Comparison of ENCODE assay signal across 8 mouse cellular contexts in genomic region chr9:62373222-62374123, GRCm38 (mm10). TPM values are rescaled to one million over a fixed set of nuclear protein-coding genes. Genes with fewer than 3 reads are reported as not detected.
DNase-seq lines count a peak whose midpoint lies in the region; TF ChIP-seq lines count a peak whose summit lies in the region.

No protein-coding gene starts in this region.

- H3K36me3 ChIP-seq in MEL (ENCODE audit: control insufficient read depth in 1 of 2, insufficient read depth in 2 of 2, low read length in 2 of 2) (peaks cover 0 to 13% of the 10 kb centered on the region in 2 experiments; a peak in 3 of 4 replicates), myocyte (ENCODE audit: control insufficient read depth, insufficient read depth) (peaks cover 9% of the 10 kb centered on the region)

- no peak overlapping the region for H3K9ac ChIP-seq in MEL (ENCODE audit: control insufficient read depth, low read depth, low read length, poor library complexity, severe bottlenecking)

- H3ac ChIP-seq in myocyte (ENCODE audit: control insufficient read depth, insufficient read length), result no peak overlapping the region

- H3K27me3 ChIP-seq in MEL (ENCODE audit: control insufficient read depth in 1 of 2, insufficient read depth in 2 of 2, low read length in 2 of 2), result no peaks in the 10 kb centered on the region
- H3K27me3 ChIP-seq in myocyte (ENCODE audit: control insufficient read depth, insufficient read depth, insufficient read length), result no peaks in the 10 kb centered on the region

- TF ChIP-seq POLR2A in MEL (IDR thresholded peaks at IDR 0.05; ENCODE audit: control insufficient read depth in 1 of 2, insufficient read depth in 1 of 2, low read depth in 1 of 2, low read length in 2 of 2, poor library complexity in 1 of 2) (no peak), myocyte (IDR thresholded peaks at IDR 0.05; ENCODE audit: insufficient read length, low read depth) (no peak)

- H3K79me2 ChIP-seq in MEL (ENCODE audit: control insufficient read depth, insufficient read depth, low read length, poor library complexity), result peaks cover 13% of the 10 kb centered on the region; the same call in 1 of the 2 replicates
- peaks cover 15% of the 10 kb centered on the region for H3K79me2 ChIP-seq in myocyte (ENCODE audit: control insufficient read depth, insufficient read depth)

- no peak for TF ChIP-seq EP300 in MEL (IDR thresholded peaks at IDR 0.05; ENCODE audit: low read depth in 1 of 2, low read length in 2 of 2)

- H3K4me1 ChIP-seq in MEL (ENCODE audit: control insufficient read depth in 1 of 2, insufficient read depth in 2 of 2, low read length in 2 of 2), result peaks cover 0 to 4% of the 10 kb centered on the region in 2 experiments; a peak in 2 of 4 replicates

- peak; percentile 78 to 89 for DNase-seq in heart, adult 18-20 months
- no peak for DNase-seq in heart, adult 9 months (ENCODE audit: low spot score in 2 of 2)
- peak; percentile 57 for DNase-seq in MEL (ENCODE audit: low read depth, low spot score)
- peak; percentile 39 to 73 for DNase-seq in cerebellum, postnatal 4 days (ENCODE audit: low spot score in 2 of 2)
- peak; percentile 87 for DNase-seq in heart, postnatal 4 days
- peak; percentile 72 for DNase-seq in left cerebral cortex, postnatal 4 days
- peak; percentile 60 to 88 for DNase-seq in thymus, postnatal 10 days (ENCODE audit: low spot score in 2 of 2)

- peak; percentile 77 to 98 (median 80) for TF ChIP-seq CTCF in MEL (IDR thresholded peaks at IDR 0.05 in 2 of 3, conservative IDR thresholded peaks at IDR 0.05 in 1 of 3; ENCODE audit: control insufficient read depth in 1 of 3, insufficient read depth in 1 of 3, low read depth in 2 of 3, low read length in 3 of 3, poor library complexity in 1 of 3, severe bottlenecking in 1 of 3)

- H3K4me3 ChIP-seq in MEL (ENCODE audit: control insufficient read depth in 1 of 2, insufficient read depth in 1 of 2, low read depth in 2 of 2, low read length in 2 of 2) (no peak overlapping the region), myocyte (no peak overlapping the region)

- H3K4me2 ChIP-seq in myocyte (ENCODE audit: low read depth), result peak overlapping the region; percentile 35

- intact Hi-C loops in left cerebral cortex, postnatal 4 days (cut with DNase I), result no loop called here

- H3K27ac ChIP-seq in MEL (ENCODE audit: control insufficient read depth, low read depth, low read length), result no peak overlapping the region

- no peaks in the 10 kb centered on the region for H3K9me3 ChIP-seq in MEL (replicated peaks; ENCODE audit: insufficient read depth, low read length)

- peak; percentile 59 for TF ChIP-seq RAD21 in MEL (IDR thresholded peaks at IDR 0.05; ENCODE audit: low read depth, low read length)

TF ChIP-seq in MEL, 35 proteins besides CTCF, POLR2A, EP300 and RAD21:
- TF ChIP-seq TBP (IDR thresholded peaks at IDR 0.05; ENCODE audit: low read depth, low read length) (no peak), RCOR1 (IDR thresholded peaks at IDR 0.05; ENCODE audit: low read depth, low read length) (no peak), MAZ (IDR thresholded peaks at IDR 0.05; ENCODE audit: low read depth, low read length) (no peak), TAL1 (IDR thresholded peaks at IDR 0.05; ENCODE audit: low read length) (no peak), MYB (IDR thresholded peaks at IDR 0.05; ENCODE audit: low read depth, low read length) (no peak), MYC (IDR thresholded peaks at IDR 0.05; ENCODE audit: low read depth, low read length) (no peak), ZC3H11A (IDR thresholded peaks at IDR 0.05; ENCODE audit: low read depth, low read length) (peak; percentile 53), SMC3 (IDR thresholded peaks at IDR 0.05; ENCODE audit: low read depth, low read length) (peak; percentile 82)

TF ChIP-seq in myocyte, 11 proteins besides CTCF, POLR2A, EP300 and RAD21:
- TF ChIP-seq MAX (IDR thresholded peaks at IDR 0.05; ENCODE audit: low read depth) (no peak), POLR2AphosphoS2 (IDR thresholded peaks at IDR 0.05; ENCODE audit: insufficient read length, low read depth) (no peak), CEBPB (IDR thresholded peaks at IDR 0.05; ENCODE audit: insufficient read depth, poor library complexity, severe bottlenecking) (no peak), REST (IDR thresholded peaks at IDR 0.05; ENCODE audit: insufficient read depth, insufficient read length) (no peak)

RNA-seq across cellular contexts. Expression of gene Anp32a, which starts 32.4 kb away (rescaled TPM):
- 100 to 1,000 TPM; 180 to 184 TPM for total RNA-seq in heart, adult 18-20 months (2021)
- 182 and 205 TPM in 2 replicates for total RNA-seq in MEL (2012; rRNA removed)
- polyA plus RNA-seq in MEL (2012; ENCODE audit: insufficient read depth in 1 of 2, insufficient read length in 2 of 2, low read depth in 1 of 2, low replicate concordance in 2 of 2, missing spikeins in 1 of 2) (100 to 1,000 TPM; 362 to 516 TPM), myocyte (2012; fragmentation: generic; extraction: Trizol) (83.9 TPM)
- 100 to 1,000 TPM; 255 to 279 TPM for total RNA-seq in heart, postnatal 4 days (2021)
- 100 to 1,000 TPM; 231 to 251 TPM for total RNA-seq in left cerebral cortex, postnatal 4 days (2021)

Comparison
In these comparisons a context has a peak if more than half of its experiments do, and no peak if none do; other contexts are left out.
1. DNase-seq: peak in heart, adult 18-20 months (2 of 2), MEL (single experiment), cerebellum, postnatal 4 days (2 of 2), heart, postnatal 4 days (single experiment), left cerebral cortex, postnatal 4 days (single experiment) and thymus, postnatal 10 days (2 of 2); none in heart, adult 9 months (0 of 2).